Mouse (Mus musculus) kidney, embryonic 15.5 days (tissue): ENCODE measurements at regions not wholly inside any gene's neighbourhood (a gene's known extent, or its start where the extent isn't known, plus 50 kb on each side); places are given as distances from the start of the nearest gene placed in this dataset.

Source experiments
- ATAC-seq: fragments of 200-750 bp; cut with Nextera tagmentation; replicated peaks from 2 replicates; pipeline ENCODE4 v1.8.0; 2017; ENCODE audit warnings: moderate TSS enrichment; ENCODE audit not compliant: low FRiP score
- H3K27ac ChIP-seq: fragments of 300-500 bp; sonication (generic); 2 replicates; pipeline ENCODE4 v1.5.1; 2015; ENCODE audit warnings: mild to moderate bottlenecking, inconsistent platforms
- H3K27me3 ChIP-seq: fragments of 300-500 bp; sonication (generic); 2 replicates; pipeline ENCODE4 v1.6.1; 2015; ENCODE audit warnings: inconsistent platforms
- H3K36me3 ChIP-seq: fragments of 300-500 bp; sonication (generic); 2 replicates; pipeline ENCODE4 v1.6.1; 2015; ENCODE audit warnings: inconsistent platforms
- H3K4me1 ChIP-seq: fragments of 300-500 bp; sonication (generic); 2 replicates; pipeline ENCODE4 v1.6.1; 2015; ENCODE audit warnings: inconsistent platforms
- H3K4me2 ChIP-seq: fragments of 300-500 bp; sonication (generic); 2 replicates; pipeline ENCODE4 v1.6.1; 2015; ENCODE audit warnings: moderate library complexity, mild to moderate bottlenecking, inconsistent platforms
- H3K4me3 ChIP-seq: fragments of 300-500 bp; sonication (generic); replicated peaks from 2 replicates; pipeline ENCODE4 v1.5.1; 2015; ENCODE audit warnings: mild to moderate bottlenecking, inconsistent platforms
- H3K9ac ChIP-seq: fragments of 300-500 bp; sonication (generic); 2 replicates; pipeline ENCODE4 v1.6.1; 2015; ENCODE audit warnings: mild to moderate bottlenecking, inconsistent platforms
- H3K9me3 ChIP-seq: fragments of 300-500 bp; sonication (generic); replicated peaks from 2 replicates; pipeline ENCODE4 v1.6.1; 2016; ENCODE audit warnings: inconsistent platforms
- WGBS: fragments of 180-500 bp; shearing (Covaris S2); methylation state at CpG from one replicate; pipeline ENCODE4 v1.1.7; 2015; ENCODE audit warnings: mixed read lengths; 5-methylcytosine and 5-hydroxymethylcytosine counted together

DNA sequence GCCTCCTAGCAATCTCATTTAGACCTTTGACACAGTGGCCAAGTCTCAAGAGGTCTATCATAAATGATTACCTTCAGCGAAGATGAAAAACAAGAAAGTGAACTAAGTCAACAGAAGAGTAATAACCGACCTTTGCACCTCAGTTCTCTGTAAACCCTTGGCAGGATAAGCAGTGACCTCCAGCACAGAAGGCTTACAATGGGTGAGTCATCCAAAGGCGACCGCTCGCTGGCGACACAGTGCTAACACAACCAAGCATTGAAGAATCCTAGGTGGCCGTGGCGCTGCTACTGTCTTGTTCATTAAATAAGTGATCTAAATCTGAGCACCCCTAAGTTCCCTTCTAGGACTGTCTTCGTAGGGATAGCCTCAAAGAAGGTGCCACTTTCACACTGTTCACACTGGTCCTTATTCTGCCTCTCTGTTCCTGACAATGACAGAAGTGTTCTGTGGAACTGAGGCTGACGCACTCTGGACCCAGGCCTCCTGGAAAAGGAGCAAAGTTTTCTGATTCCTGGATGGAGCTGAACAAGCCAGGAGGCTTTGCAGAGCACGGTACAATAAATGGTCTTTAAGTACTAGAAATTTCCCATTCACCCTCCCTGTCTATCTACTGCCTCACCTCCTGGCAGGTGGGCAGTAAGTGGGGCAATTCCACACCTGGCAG is 108.6 kb downstream of the Zfp706 start:
- Histone ChIP-seq H3K27ac (no peak overlapping the region), H3K36me3 (no peaks in the 10 kb centered on the region), H3K9ac (no peak overlapping the region), H3K27me3 (no peaks in the 10 kb centered on the region), H3K4me3 (no peak overlapping the region), H3K4me2 (no peak overlapping the region), H3K9me3 (no peaks in the 10 kb centered on the region), H3K4me1 (peaks cover 35% of the 10 kb centered on the region)
- WGBS, result 83% methylated on average over 11 of the region's 11 CpGs
- no peak for ATAC-seq

DNA sequence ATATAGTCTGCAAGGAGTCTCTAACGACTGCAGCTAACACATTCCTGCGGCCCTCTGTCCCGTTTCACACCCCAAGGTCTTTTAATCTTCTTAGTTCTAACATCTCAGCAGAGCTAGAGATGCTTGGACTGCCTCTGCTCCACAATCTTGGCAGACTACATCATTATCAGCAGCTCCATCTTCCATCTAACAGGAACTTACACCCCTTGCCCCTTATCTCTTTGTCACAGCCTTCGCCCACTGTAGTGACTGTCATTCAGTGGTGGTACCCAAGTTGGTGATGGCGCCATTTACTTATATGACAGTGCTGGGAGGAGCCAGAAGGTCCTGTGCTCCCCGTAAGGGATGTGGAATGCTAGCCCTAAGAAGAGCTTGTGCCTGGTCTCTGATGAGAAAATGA is 109.2 kb downstream of the Zfp706 start:
- H3K9me3 ChIP-seq, result no peaks in the 10 kb centered on the region
- no peak overlapping the region for H3K4me3 ChIP-seq
- no peak overlapping the region for H3K4me2 ChIP-seq
- WGBS, result 75% methylated on average over 6 of the region's 6 CpGs
- H3K4me1 ChIP-seq, result peaks cover 32% of the 10 kb centered on the region
- no peaks in the 10 kb centered on the region for H3K36me3 ChIP-seq
- no peak for ATAC-seq
- H3K9ac ChIP-seq, result no peak overlapping the region
- H3K27me3 ChIP-seq, result no peaks in the 10 kb centered on the region
- H3K27ac ChIP-seq, result no peak overlapping the region

DNA sequence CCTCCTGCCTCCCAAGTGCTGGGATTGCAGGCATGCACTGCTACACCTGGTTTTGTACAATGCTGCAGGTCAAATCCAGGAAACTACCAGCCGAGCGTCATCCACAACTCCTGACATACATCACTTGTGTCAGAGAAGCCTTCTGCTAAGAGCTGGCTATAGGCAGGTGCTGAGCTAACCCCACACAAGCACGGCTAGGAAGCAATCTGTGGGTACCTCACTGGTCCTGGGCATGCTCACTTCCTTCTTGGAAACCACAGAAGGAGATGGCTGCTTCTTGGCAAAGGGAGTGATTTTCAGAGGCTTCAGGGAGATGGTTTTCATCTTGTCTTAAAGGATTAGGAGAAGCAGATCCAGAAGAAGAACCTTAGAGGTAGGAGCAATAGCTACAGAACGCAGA is 111.3 kb downstream of the Zfp706 start:
- no peaks in the 10 kb centered on the region; the same call in 1 of the 2 replicates for H3K27me3 ChIP-seq
- no peak for ATAC-seq
- WGBS, result 78% methylated on average over 4 of the region's 4 CpGs
- no peak overlapping the region for H3K27ac ChIP-seq
- no peak overlapping the region for H3K9ac ChIP-seq
- H3K4me3 ChIP-seq, result no peak overlapping the region
- H3K4me2 ChIP-seq, result no peak overlapping the region
- H3K36me3 ChIP-seq, result no peaks in the 10 kb centered on the region
- H3K9me3 ChIP-seq, result no peaks in the 10 kb centered on the region
- H3K4me1 ChIP-seq, result peaks cover 27% of the 10 kb centered on the region

DNA sequence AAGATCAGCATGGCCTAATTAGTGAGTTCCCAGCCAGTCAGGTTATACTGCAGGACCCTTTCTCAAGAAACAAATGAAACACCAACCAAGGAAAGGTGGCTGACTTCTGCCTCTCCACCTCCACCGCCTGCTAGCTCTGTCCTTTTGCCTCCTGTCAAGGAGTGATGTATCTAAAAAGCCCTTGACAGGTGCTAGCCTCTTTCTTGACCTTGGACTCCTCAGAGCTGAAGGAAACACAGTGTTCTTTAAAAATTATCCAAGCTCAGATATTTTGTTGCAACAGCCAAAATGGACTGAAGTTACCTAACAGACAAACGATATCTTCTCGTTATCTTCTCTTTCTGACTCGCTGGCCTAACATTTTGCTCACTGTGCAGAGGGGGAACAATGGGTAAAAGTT is 112.5 kb downstream of the Zfp706 start:
- no peak overlapping the region for H3K4me2 ChIP-seq
- H3K27me3 ChIP-seq, result no peaks in the 10 kb centered on the region; the same call in 1 of the 2 replicates
- H3K36me3 ChIP-seq, result no peaks in the 10 kb centered on the region
- H3K9ac ChIP-seq, result no peak overlapping the region
- 88% methylated on average over 4 of the region's 4 CpGs for WGBS
- no peak for ATAC-seq
- peaks cover 19% of the 10 kb centered on the region for H3K4me1 ChIP-seq
- H3K9me3 ChIP-seq, result no peaks in the 10 kb centered on the region
- no peak overlapping the region for H3K27ac ChIP-seq
- H3K4me3 ChIP-seq, result no peak overlapping the region

DNA sequence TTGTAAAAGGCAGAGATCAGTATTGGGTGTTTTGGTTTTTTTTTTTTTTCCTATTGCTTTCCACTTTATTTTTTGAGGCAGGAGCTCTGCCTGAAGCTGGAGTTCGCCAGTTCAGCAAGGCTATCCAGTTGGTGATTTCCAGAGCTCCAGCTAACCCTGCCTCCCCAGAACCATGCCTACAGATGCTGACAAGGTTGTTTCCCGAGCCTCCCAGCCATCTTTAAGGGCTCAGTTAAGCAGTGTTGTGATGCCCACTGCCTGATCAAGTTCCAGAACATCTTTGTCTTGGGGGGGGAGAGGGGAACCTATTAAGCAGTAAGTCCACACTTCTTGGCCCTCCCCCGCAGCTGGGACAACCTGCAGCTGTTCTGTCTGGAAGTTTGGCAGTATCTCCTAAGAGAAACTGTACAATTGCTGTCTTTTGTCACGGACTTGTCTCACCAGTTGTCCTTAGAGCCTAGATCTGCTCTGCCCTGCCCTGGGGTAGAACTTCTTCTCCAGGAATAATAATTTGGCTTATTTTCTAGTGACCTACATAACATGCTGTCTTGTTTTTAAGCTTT is 114.1 kb downstream of the Zfp706 start:
- Histone ChIP-seq H3K4me1 (peaks cover 19% of the 10 kb centered on the region), H3K27ac (no peak overlapping the region), H3K36me3 (no peaks in the 10 kb centered on the region), H3K27me3 (no peaks in the 10 kb centered on the region; the same call in 1 of the 2 replicates), H3K9me3 (no peaks in the 10 kb centered on the region), H3K4me2 (no peak overlapping the region), H3K4me3 (no peak overlapping the region), H3K9ac (no peak overlapping the region)
- 0 out of 2 replicates have a peak, but pooled peaks have one; percentile 25 for ATAC-seq
- 33% methylated on average over 4 of the region's 4 CpGs for WGBS

DNA sequence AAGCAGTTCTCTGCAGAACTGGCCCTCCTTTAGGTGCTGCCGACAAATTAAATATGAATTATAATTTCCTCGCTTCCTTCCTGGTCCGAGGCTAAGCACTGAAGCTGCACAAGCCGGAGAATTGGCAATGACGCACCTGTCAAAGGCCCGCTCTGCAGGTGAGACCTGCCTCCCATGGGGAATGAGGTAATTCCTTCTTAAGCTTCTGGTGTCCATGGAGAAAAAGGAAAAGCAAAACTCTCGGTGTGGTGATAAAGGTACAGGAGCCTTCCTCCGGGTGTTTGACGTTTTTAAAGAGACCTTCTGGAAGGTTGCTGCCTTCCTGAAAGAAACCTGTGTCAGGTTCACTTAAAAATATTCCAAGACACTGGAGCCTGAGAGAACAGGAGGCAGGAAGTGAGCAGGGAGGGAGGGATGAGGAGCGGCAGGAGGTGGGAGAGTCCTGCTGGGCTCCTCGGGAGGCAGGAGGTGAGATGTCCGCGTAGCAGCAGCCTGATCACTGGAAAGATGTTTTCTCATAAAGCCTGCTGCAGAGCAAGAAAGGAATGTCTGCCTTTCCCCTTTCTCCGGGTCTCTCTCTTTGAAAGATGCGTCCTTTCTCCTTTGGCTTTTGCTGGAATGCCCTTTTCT is 114.9 kb downstream of the Zfp706 start:
- Histone ChIP-seq H3K27ac (no peak overlapping the region), H3K4me3 (no peak overlapping the region), H3K9ac (no peak overlapping the region), H3K9me3 (no peaks in the 10 kb centered on the region), H3K4me1 (peaks cover 19% of the 10 kb centered on the region), H3K27me3 (no peaks in the 10 kb centered on the region; the same call in 1 of the 2 replicates), H3K36me3 (no peaks in the 10 kb centered on the region), H3K4me2 (peak overlapping the region; percentile 34)
- ATAC-seq, result no peak
- 10% methylated on average over 15 of the region's 15 CpGs for WGBS

DNA sequence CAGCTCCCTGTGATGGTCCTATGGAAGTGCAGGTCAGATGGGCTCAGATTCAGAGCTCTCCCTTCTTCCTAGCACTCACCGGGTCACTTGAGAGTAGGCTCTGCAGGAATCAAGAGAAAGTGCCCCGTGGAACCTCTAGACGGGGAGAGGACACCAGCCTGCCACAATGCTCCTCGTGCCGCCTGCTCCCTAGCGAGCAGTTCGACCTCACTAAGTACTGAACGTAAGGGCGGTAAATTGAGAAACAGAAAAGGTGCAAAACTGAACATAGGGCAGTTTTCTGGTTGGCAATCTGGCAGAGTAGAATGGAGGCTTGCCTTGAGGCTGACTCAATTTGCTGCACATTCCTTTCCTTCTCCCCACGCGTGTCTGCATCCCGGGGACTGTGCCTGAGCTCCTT is 115.7 kb downstream of the Zfp706 start:
- Histone ChIP-seq H3K4me1 (peaks cover 19% of the 10 kb centered on the region), H3K4me2 (no peak overlapping the region), H3K9me3 (no peaks in the 10 kb centered on the region), H3K27me3 (no peaks in the 10 kb centered on the region; the same call in 1 of the 2 replicates), H3K27ac (no peak overlapping the region), H3K9ac (no peak overlapping the region), H3K4me3 (no peak overlapping the region), H3K36me3 (no peaks in the 10 kb centered on the region)
- 24% methylated on average over 12 of the region's 12 CpGs for WGBS
- ATAC-seq, result no peak

DNA sequence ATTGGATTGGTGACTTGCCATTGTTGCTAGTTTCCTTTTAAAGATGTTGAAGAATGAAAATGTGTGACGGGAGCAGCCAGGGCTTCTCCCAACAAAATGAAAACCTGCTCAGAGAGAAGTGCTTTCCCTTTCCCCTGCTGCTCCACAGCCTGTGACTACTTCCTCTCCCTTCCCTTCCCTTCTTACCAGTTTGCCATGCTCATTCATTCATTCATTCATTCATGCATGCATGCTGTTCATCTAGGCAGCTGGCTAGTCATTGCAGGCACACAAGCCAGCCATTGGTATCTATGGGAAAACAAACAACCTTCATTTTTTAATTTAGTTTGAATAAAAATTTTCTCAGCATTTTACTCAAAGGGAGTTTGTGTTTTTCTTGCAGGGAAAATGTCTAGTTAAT is 116.3 kb downstream of the Zfp706 start:
- H3K4me3 ChIP-seq, result no peak overlapping the region
- no peak overlapping the region for H3K27ac ChIP-seq
- 97% methylated on average over 1 of the region's 1 CpGs for WGBS
- H3K27me3 ChIP-seq, result no peaks in the 10 kb centered on the region; the same call in 1 of the 2 replicates
- no peak for ATAC-seq
- H3K9me3 ChIP-seq, result no peaks in the 10 kb centered on the region
- no peak overlapping the region for H3K4me2 ChIP-seq
- H3K36me3 ChIP-seq, result no peaks in the 10 kb centered on the region
- H3K4me1 ChIP-seq, result peaks cover 19% of the 10 kb centered on the region
- no peak overlapping the region for H3K9ac ChIP-seq

DNA sequence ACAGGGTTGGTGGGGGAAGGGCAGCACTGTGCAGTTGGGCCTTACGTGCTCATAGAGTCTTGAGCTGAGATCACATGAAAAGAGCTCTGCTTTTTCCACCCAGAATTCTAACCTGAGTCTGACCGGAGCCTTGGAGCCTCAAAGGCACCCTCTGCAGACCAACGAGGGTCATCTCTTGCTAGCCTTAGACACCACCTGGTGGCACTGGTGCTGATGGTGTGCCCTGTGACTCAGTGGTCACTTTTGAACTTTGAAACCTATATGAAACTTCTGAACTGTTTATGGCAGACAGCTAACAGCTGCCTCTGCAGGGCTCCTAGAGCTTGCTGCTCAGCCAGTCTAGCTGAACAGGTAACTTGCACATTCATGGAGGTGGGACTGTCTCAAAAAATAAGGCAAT is 118.5 kb downstream of the Zfp706 start:
- peaks cover 27% of the 10 kb centered on the region for H3K4me1 ChIP-seq
- H3K36me3 ChIP-seq, result no peaks in the 10 kb centered on the region
- no peaks in the 10 kb centered on the region; the same call in 1 of the 2 replicates for H3K27me3 ChIP-seq
- WGBS, result 74% methylated on average over 3 of the region's 3 CpGs
- H3K9ac ChIP-seq, result no peak overlapping the region
- no peak overlapping the region for H3K4me2 ChIP-seq
- H3K27ac ChIP-seq, result no peak overlapping the region
- H3K9me3 ChIP-seq, result no peaks in the 10 kb centered on the region
- no peak for ATAC-seq
- H3K4me3 ChIP-seq, result no peak overlapping the region

DNA sequence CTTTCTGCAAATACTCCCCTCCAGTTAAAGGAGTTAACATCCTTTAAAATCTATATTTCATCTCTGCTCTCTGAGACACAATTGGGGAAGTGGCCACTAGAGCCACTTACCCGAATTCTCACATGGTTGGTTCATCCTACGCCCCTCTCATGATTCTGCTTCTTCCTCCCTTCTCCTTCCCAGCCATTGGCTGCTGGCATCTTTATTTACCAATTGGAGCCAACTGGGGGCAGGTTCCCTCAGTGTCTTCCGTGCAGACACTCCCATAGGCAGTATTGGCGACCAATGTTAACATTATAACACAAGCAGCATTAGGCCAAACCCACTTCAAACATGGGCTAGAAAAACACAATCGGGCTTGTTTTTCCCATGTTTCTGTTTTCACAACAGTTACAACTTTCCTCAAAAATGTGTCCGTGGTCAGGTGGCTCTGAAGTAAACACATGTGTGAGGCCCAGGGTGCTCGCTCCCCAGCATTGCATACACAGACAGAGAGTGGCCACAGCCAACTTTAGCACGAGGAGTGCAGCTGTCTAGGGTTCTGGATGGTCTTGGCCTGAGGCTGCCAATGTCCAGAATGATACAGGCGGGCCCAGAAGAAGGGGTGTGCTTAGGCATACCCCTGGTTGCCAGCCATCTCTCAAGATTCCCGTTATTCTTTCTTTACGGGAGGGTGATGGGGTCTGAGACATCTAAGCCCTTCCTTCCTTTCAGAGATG is 119.1 kb downstream of the Zfp706 start:
- Histone ChIP-seq H3K36me3 (no peaks in the 10 kb centered on the region), H3K9me3 (no peaks in the 10 kb centered on the region), H3K27me3 (no peaks in the 10 kb centered on the region; the same call in 1 of the 2 replicates), H3K9ac (no peak overlapping the region), H3K27ac (no peak overlapping the region), H3K4me3 (no peak overlapping the region), H3K4me2 (no peak overlapping the region), H3K4me1 (peaks cover 25% of the 10 kb centered on the region)
- 78% methylated on average over 11 of the region's 11 CpGs for WGBS
- ATAC-seq, result no peak

DNA sequence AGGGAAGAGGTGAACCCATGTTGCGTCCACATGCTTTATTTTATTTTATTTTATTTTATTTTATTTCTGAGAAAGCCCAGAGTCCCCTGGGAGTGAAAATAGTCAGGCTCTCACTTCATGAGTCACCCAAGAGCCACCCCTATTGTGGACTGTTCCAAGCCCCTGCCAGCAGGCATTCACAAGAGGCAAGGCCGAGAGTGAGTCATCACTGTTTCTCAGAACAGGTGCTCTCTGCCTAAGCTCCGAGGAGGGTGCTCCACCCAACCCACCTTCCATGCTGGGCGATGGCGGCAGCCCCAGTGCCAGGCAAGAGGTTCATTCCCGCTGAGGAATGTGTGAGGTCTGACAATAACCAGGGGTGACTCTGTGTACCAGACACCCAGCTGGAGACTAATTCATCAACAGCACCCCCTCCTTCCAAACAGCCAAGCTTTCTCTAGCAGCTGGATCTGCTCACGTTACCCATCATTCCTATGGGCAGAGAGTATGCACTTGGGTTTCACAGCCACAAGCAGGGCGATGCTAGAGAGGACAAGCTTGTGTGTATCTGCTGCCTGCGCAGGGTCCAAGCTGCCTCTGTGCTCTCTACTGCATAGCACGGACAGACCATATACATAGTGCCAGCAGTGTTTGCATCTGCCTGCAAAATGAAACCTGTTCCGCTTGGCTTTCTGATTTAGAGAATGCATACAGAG is 122.8 kb downstream of the Zfp706 start:
- no peaks in the 10 kb centered on the region for H3K36me3 ChIP-seq
- ATAC-seq, result peak; percentile 50; the same call in 1 of the 2 replicates
- no peaks in the 10 kb centered on the region for H3K9me3 ChIP-seq
- H3K4me2 ChIP-seq, result no peak overlapping the region
- H3K4me3 ChIP-seq, result no peak overlapping the region
- H3K27me3 ChIP-seq, result no peaks in the 10 kb centered on the region
- H3K9ac ChIP-seq, result no peak overlapping the region
- no peak overlapping the region for H3K27ac ChIP-seq
- peaks cover 13% of the 10 kb centered on the region; the same call in 1 of the 2 replicates for H3K4me1 ChIP-seq
- WGBS, result 70% methylated on average over 11 of the region's 11 CpGs
